Mouse (Mus musculus) B cell, adult (primary cell): ENCODE data around the gene Gm31371. TPM values are rescaled to one million over a fixed set of nuclear protein-coding genes. Genes with fewer than 3 reads are reported as not detected.

Source experiments
- total RNA-seq: library from RNA; stranded (reverse); gene quantifications from 4 replicates; pipeline ENCODE4 v1.2.4, GENCODE M21; 2023; ENCODE audit not compliant: inconsistent age

Gene Gm31371
- total RNA-seq: 0.29 TPM in 1 of 4 replicates, not detected in the others

GRCm38 (mm10) chr8:19903092-19903491, at the start of gene Gm31371:
Gene Gm31371, plus strand, starts transcription at chr8:19903392.

Other genes starting within 250 kb of the Gm31371 start
- 0.45 to 1.0 TPM in 2 of 4 replicates, not detected in the others for gene 4930467E23Rik, start 173.8 kb upstream of the Gm31371 start, total RNA-seq